Mouse (Mus musculus): ENCODE measurements around the gene Rnf145. TPM values are rescaled to one million over a fixed set of nuclear protein-coding genes. Genes with fewer than 3 reads are reported as not detected.

The Rnf145 gene
- polyA plus RNA-seq (2015; fragmentation: Nextera tagmentation; extraction: Ambion mirVana), result 63.8 and 64.5 TPM in 2 replicates

GRCm38 (mm10) chr11:44518281-44519095, at the start of gene Rnf145:
TSS of gene Rnf145 (plus strand) at chr11:44518964.
- WGBS, result under 1% methylated on average over 70 of the region's 70 CpGs
- H3K36me3 ChIP-seq, result no peaks in the 10 kb centered on the region
- H3K4me2 ChIP-seq, result peak within 1 kb of the TSS; percentile 92
- H3K4me1 ChIP-seq, result peaks cover 10% of the 10 kb centered on the region; the same call in 1 of the 2 replicates
- H3K27me3 ChIP-seq (replicated peaks), result no peaks in the 10 kb centered on the region
- H3K9ac ChIP-seq, result peak within 1 kb of the TSS; percentile 85
- peak within 1 kb of the TSS; percentile 100 for H3K4me3 ChIP-seq (replicated peaks)
- no peaks in the 10 kb centered on the region for H3K9me3 ChIP-seq
- peak; percentile 82 for ATAC-seq (ENCODE audit: insufficient read depth, low FRiP score, low read depth)
- H3K27ac ChIP-seq, result peak within 1 kb of the TSS; percentile 92

DNA sequence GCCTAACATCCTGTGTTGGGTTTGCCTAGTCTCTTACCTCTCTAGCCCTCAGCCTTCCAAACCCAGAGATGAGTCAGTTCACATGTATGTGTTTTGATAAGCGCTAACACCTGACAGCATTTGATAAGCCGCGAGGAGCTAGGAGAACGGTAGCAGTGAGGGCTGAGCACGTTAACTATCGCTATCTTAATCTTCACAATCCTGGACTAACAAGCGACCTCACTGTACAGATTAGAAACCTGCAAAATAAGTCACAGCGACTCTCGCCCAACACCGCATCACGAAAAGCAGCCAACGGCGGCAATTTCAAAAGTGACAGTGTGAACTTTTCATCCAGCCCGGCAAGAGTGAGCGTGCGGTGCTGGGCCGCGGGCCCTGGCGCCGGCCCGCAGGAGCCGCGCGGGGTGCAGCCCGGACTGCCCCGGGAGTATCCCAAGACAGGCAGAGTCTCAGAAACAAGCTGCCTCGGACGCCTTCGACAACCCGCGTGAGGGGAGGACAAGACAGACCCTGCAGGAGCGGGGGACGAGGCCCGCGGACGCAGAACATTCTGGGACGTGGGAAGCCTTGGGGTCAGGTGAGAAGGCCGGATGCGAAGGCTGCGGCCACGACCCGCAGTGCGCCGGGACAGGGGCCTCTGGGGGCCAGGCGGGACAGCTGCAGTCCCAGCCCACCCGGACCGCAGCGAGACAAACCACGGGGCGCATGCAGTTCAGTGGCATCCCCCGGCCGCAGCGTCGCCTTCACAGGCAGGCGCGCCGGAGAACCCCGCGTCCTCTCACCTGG, 48.9 kb upstream of the Rnf145 start:
- H3K4me3 ChIP-seq (replicated peaks), result peak overlapping the region; percentile 91
- H3K9me3 ChIP-seq, result no peaks in the 10 kb centered on the region
- 0 out of 2 replicates have a peak, but pooled peaks cover 3% of the 10 kb centered on the region for H3K36me3 ChIP-seq
- 0 out of 2 replicates have a peak, but pooled peaks cover 7% of the 10 kb centered on the region for H3K4me1 ChIP-seq
- under 1% methylated on average over 59 of the region's 59 CpGs for WGBS
- peak; percentile 84 for ATAC-seq (ENCODE audit: insufficient read depth, low FRiP score, low read depth)
- peak overlapping the region; percentile 86 for H3K27ac ChIP-seq
- no peaks in the 10 kb centered on the region for H3K27me3 ChIP-seq (replicated peaks)
- peak overlapping the region; percentile 92 for H3K9ac ChIP-seq
- H3K4me2 ChIP-seq, result peak overlapping the region; percentile 86

DNA sequence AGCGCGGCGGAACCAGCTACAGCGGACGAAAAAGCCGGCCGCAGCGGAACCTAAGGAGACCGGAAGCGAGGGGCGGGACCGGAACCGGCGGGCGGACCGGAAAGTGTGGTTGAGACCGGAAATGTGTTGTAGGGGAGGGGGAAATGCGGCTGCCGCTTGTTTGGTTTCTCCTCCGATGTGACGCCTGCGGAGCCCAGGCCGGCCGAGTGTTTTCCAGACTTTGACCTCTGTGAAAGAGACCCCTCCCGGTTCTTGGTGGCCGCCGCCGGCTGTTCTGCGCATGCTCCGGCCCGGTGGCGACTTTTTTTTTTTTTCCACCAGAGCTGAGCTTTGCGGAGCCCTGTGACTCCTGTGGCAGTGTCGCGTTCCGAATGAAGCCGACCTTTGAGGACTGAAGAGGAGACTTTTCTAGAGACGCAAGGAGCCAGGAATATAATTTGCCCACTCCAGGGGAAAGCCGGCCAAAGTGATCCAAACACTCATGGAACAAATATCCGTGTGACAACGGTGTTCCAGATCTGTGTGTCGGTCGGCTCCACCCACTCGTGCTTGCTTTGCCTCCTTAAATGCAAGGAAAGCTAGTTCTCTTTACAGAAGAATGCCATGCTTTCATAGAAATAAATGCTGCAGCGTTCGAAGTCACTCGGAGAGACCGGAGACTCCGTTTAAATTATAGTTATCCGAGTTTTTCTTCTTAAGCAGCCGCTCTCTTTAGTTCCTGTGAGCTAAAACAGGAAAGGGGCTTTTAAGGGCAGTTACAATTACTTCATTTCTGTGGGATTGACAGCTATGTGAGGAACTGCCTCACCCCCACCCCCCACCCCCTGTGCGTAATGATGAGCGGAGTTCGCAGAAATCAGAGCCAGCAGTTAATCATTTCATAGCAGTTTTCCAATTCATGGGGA, 48.1 kb upstream of the Rnf145 start, which contains the start of gene Ublcp1:
TSS of gene Ublcp1 (minus strand) at position 67 of the 905 bp plus-strand sequence.
- H3K4me1 ChIP-seq, result 0 out of 2 replicates have a peak, but pooled peaks cover 7% of the 10 kb centered on the region
- H3K27me3 ChIP-seq (replicated peaks), result no peaks in the 10 kb centered on the region
- H3K4me3 ChIP-seq (replicated peaks), result peak within 1 kb of the TSS; percentile 91
- H3K4me2 ChIP-seq, result peak within 1 kb of the TSS; percentile 86
- peak; percentile 89 for ATAC-seq (ENCODE audit: insufficient read depth, low FRiP score, low read depth)
- WGBS, result under 1% methylated on average over 53 of the region's 54 CpGs
- H3K9ac ChIP-seq, result peak within 1 kb of the TSS; percentile 92
- peak within 1 kb of the TSS; percentile 86 for H3K27ac ChIP-seq
- no peaks in the 10 kb centered on the region for H3K9me3 ChIP-seq
- H3K36me3 ChIP-seq, result 0 out of 2 replicates have a peak, but pooled peaks cover 1% of the 10 kb centered on the region

DNA sequence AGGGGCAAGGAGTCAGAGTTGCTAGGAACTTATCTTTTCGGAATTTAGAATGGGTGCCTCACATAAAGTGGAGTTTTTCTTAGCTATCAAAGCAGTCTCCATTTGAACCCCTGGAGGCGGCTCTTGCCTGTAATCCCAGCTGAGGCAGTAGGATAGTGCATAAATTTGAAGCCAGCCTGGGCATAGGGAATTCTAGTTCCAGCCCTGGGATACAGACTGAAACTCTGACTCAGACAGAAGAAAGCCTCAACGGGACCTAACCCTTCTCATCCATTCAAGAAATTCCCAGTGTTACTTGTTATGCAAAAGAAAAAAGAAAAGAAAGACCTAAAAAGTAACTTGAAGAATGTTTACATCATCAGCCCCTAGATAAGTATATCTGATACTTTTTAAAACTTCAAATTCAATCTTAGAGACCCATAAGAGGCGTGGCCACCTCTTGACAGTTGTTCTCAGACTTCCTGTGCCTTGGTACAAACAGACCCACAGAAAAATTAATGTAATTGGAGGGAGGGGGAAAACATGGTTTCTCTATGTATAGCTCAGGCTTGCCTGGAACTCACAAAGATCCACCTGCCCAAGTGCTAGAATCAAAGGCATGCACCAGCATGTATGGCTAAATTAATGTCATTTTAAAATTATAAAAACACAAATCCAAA, 47.3 kb upstream of the Rnf145 start:
- Histone ChIP-seq H3K36me3 (no peaks in the 10 kb centered on the region), H3K4me3 (replicated peaks) (peak overlapping the region; percentile 91), H3K4me1 (0 out of 2 replicates have a peak, but pooled peaks cover 7% of the 10 kb centered on the region), H3K9me3 (no peaks in the 10 kb centered on the region), H3K27me3 (replicated peaks) (no peaks in the 10 kb centered on the region), H3K4me2 (peak overlapping the region; percentile 86), H3K9ac (peak overlapping the region; percentile 35; the same call in 1 of the 2 replicates), H3K27ac (peak overlapping the region; percentile 86)
- no peak for ATAC-seq (ENCODE audit: insufficient read depth, low FRiP score, low read depth)
- 13% methylated on average over 4 of the region's 4 CpGs for WGBS

DNA sequence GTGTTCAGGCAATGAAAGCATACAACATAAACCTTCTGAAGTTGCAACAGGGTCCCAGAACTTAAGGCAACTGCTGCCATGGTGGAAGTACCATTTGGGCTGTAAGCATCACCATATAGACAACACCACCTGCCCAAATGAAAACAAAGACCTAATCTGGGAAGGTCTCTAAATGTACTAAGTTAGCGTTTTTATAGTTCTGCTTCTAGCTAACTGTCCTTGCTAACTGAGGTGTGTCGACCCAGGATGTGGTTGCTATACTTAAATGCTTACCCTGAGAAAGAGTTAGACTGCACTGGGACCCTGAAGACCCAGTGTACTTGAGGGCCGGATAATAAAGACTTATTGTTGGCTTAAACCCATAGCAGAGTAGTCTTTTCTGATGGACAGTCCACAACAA, 43.3 kb upstream of the Rnf145 start:
- Histone ChIP-seq H3K27ac (no peak overlapping the region), H3K9ac (no peak overlapping the region), H3K36me3 (no peaks in the 10 kb centered on the region), H3K4me2 (no peak overlapping the region), H3K9me3 (no peaks in the 10 kb centered on the region), H3K4me3 (replicated peaks) (no peak overlapping the region), H3K4me1 (no peaks in the 10 kb centered on the region), H3K27me3 (replicated peaks) (no peaks in the 10 kb centered on the region)
- ATAC-seq (ENCODE audit: insufficient read depth, low FRiP score, low read depth), result no peak
- 67% methylated on average over 3 of the region's 3 CpGs for WGBS

GRCm38 (mm10) chr11:44476445-44476844, 42.3 kb upstream of the Rnf145 start:
- H3K27me3 ChIP-seq (replicated peaks), result no peaks in the 10 kb centered on the region
- no peaks in the 10 kb centered on the region for H3K4me1 ChIP-seq
- H3K27ac ChIP-seq, result no peak overlapping the region
- no peak for ATAC-seq (ENCODE audit: insufficient read depth, low FRiP score, low read depth)
- no peaks in the 10 kb centered on the region for H3K36me3 ChIP-seq
- H3K4me3 ChIP-seq (replicated peaks), result no peak overlapping the region
- no peak overlapping the region for H3K4me2 ChIP-seq
- 79% methylated on average over 2 of the region's 2 CpGs for WGBS
- no peaks in the 10 kb centered on the region for H3K9me3 ChIP-seq
- no peak overlapping the region for H3K9ac ChIP-seq

GRCm38 (mm10) chr11:44478382-44478781, 40.4 kb upstream of the Rnf145 start:
- 86% methylated on average over 4 of the region's 4 CpGs for WGBS
- Histone ChIP-seq H3K27ac (no peak overlapping the region), H3K9me3 (no peaks in the 10 kb centered on the region), H3K4me3 (replicated peaks) (no peak overlapping the region), H3K36me3 (no peaks in the 10 kb centered on the region), H3K4me1 (no peaks in the 10 kb centered on the region), H3K27me3 (replicated peaks) (no peaks in the 10 kb centered on the region), H3K4me2 (no peak overlapping the region), H3K9ac (no peak overlapping the region)
- no peak for ATAC-seq (ENCODE audit: insufficient read depth, low FRiP score, low read depth)

- WGBS, result 93% methylated on average over 6 of the region's 6 CpGs
- Histone ChIP-seq H3K27me3 (replicated peaks) (no peaks in the 10 kb centered on the region), H3K9me3 (no peaks in the 10 kb centered on the region)
Observed at GRCm38 (mm10) chr11:44480246-44480645, 38.5 kb upstream of the Rnf145 start.

GRCm38 (mm10) chr11:44485089-44485736, 33.6 kb upstream of the Rnf145 start:
- 70% methylated on average over 7 of the region's 7 CpGs for WGBS
- Histone ChIP-seq H3K4me3 (replicated peaks) (no peak overlapping the region), H3K9me3 (no peaks in the 10 kb centered on the region), H3K9ac (no peak overlapping the region), H3K4me2 (no peak overlapping the region), H3K4me1 (no peaks in the 10 kb centered on the region), H3K27me3 (replicated peaks) (no peaks in the 10 kb centered on the region), H3K27ac (no peak overlapping the region), H3K36me3 (no peaks in the 10 kb centered on the region)
- ATAC-seq (ENCODE audit: insufficient read depth, low FRiP score, low read depth), result no peak

More at GRCm38 (mm10) chr11:44480246-44480645, 38.5 kb upstream of the Rnf145 start:
- no peak for ATAC-seq (ENCODE audit: insufficient read depth, low FRiP score, low read depth)
- no peak overlapping the region for H3K4me2 ChIP-seq
- H3K36me3 ChIP-seq, result no peaks in the 10 kb centered on the region
- H3K27ac ChIP-seq, result no peak overlapping the region
- H3K4me3 ChIP-seq (replicated peaks), result no peak overlapping the region
- H3K9ac ChIP-seq, result no peak overlapping the region
- no peaks in the 10 kb centered on the region for H3K4me1 ChIP-seq

- Histone ChIP-seq H3K27ac (no peak overlapping the region), H3K4me2 (no peak overlapping the region), H3K9ac (no peak overlapping the region), H3K4me3 (replicated peaks) (no peak overlapping the region), H3K27me3 (replicated peaks) (no peaks in the 10 kb centered on the region), H3K4me1 (no peaks in the 10 kb centered on the region), H3K9me3 (no peaks in the 10 kb centered on the region), H3K36me3 (no peaks in the 10 kb centered on the region)
- ATAC-seq (ENCODE audit: insufficient read depth, low FRiP score, low read depth), result no peak
- 91% methylated on average over 1 of the region's 1 CpGs for WGBS
Observed at GRCm38 (mm10) chr11:44489117-44489516, 29.6 kb upstream of the Rnf145 start.
